Mouse (Mus musculus) kidney, embryonic 14.5 days (tissue): Measurements from ENCODE around the gene Hamp. TPM values are rescaled to one million over a fixed set of nuclear protein-coding genes. Genes with fewer than 3 reads are reported as not detected.

ENCODE experiments used
- ATAC-seq: fragments of 200-750 bp; cut with Nextera tagmentation; 2 replicates; pipeline ENCODE4 v1.8.0; 2017; ENCODE audit warnings: moderate number of reproducible peaks, mild to moderate bottlenecking, moderate TSS enrichment, moderate library complexity; ENCODE audit not compliant: low FRiP score, low TSS enrichment
- H3K27ac ChIP-seq: fragments of 300-500 bp; sonication (generic); 2 replicates; pipeline ENCODE4 v1.5.1; 2014; ENCODE audit warnings: low read depth, mild to moderate bottlenecking, low read length, moderate library complexity, mixed read lengths
- H3K27me3 ChIP-seq: fragments of 300-500 bp; sonication (generic); 2 replicates; pipeline ENCODE4 v1.6.1; 2014; ENCODE audit warnings: mild to moderate bottlenecking, low read length; ENCODE audit not compliant: control insufficient read depth, insufficient read depth
- H3K36me3 ChIP-seq: fragments of 300-500 bp; sonication (generic); 2 replicates; pipeline ENCODE4 v1.6.1; 2014; ENCODE audit warnings: low read length, mixed read lengths; ENCODE audit not compliant: control insufficient read depth, insufficient read depth
- H3K4me1 ChIP-seq: fragments of 300-500 bp; sonication (generic); 2 replicates; pipeline ENCODE4 v1.6.1; 2014; ENCODE audit warnings: low read length, mixed read lengths; ENCODE audit not compliant: control insufficient read depth, insufficient read depth
- H3K4me2 ChIP-seq: fragments of 300-500 bp; sonication (generic); replicated peaks from 2 replicates; pipeline ENCODE4 v1.6.1; 2014; ENCODE audit warnings: low read depth, mild to moderate bottlenecking, low read length
- H3K4me3 ChIP-seq: fragments of 300-500 bp; sonication (generic); 2 replicates; pipeline ENCODE4 v1.5.1; 2014; ENCODE audit warnings: mild to moderate bottlenecking, low read length
- H3K9ac ChIP-seq: fragments of 300-500 bp; sonication (generic); 2 replicates; pipeline ENCODE4 v1.6.1; 2014; ENCODE audit warnings: low read depth, mild to moderate bottlenecking, low read length, moderate library complexity
- H3K9me3 ChIP-seq: fragments of 300-500 bp; sonication (generic); 2 replicates; pipeline ENCODE4 v1.6.1; 2016; ENCODE audit warnings: low read length; ENCODE audit not compliant: control insufficient read depth
- WGBS: fragments of 180-500 bp; shearing (Covaris S2); extraction: QIAGEN DNeasy Blood & Tissue Kit; methylation state at CpG from one replicate; pipeline ENCODE4 v1.1.7; 2014; 5-methylcytosine and 5-hydroxymethylcytosine counted together
- polyA plus RNA-seq: library from polyadenylated mRNA; unstranded; fragments of >200 nt; fragmentation: Nextera tagmentation; extraction: Ambion mirVana; gene quantifications from 2 replicates; pipeline ENCODE4 v1.2.1, GENCODE M21; 2014

Gene Hamp
- polyA plus RNA-seq, 1 experiment from 2014 or later = not detected

DNA sequence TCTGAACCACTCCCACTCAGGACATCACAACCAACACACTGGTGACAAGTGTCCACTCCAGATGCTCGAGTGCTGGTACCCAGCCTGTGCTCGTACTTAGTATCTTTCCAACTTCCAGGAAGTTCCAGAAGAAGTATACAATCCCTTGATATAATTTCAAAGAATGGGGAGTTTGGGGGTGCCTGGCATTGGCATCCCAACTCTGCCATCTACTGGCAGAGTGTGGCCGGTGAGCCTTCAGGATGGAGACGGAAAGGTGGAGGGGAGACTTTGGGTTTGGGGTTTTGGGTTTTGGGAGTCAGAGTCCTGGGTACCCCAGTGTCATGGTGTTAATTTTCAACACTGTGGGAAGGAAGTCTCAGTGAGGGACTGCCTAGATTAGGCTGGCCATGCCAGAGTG is 39.8 kb downstream of the Hamp start:
- Histone ChIP-seq H3K4me1 (0 out of 2 replicates have a peak, but pooled peaks cover 7% of the 10 kb centered on the region), H3K9ac (no peak overlapping the region), H3K27me3 (no peaks in the 10 kb centered on the region), H3K4me3 (no peak overlapping the region), H3K9me3 (no peaks in the 10 kb centered on the region), H3K36me3 (no peaks in the 10 kb centered on the region), H3K4me2 (no peak overlapping the region), H3K27ac (no peak overlapping the region)
- 52% methylated on average over 4 of the region's 4 CpGs for WGBS
- ATAC-seq = no peak

DNA sequence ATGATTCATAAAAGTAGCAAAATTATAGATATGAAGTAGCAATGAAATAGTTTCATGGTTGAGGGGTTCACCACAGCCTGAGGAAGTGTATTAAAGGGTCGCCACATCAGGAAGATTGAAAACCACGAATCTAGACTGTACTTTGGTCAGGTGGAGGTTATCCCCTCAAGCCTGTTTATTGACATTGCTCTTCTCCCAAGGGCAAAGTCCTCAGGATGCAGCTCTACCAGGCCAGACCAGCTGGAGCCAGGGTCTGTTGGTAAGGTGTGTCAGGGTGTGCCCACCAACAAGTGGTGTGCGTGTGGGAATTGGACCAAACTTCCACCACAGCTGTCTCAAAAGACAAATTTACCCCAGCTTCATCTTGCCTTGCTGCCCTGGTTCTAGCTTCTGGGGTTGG is 48.6 kb downstream of the Hamp start:
- peaks cover 9% of the 10 kb centered on the region; the same call in 1 of the 2 replicates for H3K4me1 ChIP-seq
- H3K27me3 ChIP-seq = no peaks in the 10 kb centered on the region
- H3K36me3 ChIP-seq = no peaks in the 10 kb centered on the region
- no peaks in the 10 kb centered on the region for H3K9me3 ChIP-seq
- 82% methylated on average over 3 of the region's 3 CpGs for WGBS
- no peak overlapping the region for H3K4me3 ChIP-seq
- ATAC-seq = no peak
- no peak overlapping the region for H3K4me2 ChIP-seq
- H3K9ac ChIP-seq = no peak overlapping the region
- H3K27ac ChIP-seq = no peak overlapping the region

DNA sequence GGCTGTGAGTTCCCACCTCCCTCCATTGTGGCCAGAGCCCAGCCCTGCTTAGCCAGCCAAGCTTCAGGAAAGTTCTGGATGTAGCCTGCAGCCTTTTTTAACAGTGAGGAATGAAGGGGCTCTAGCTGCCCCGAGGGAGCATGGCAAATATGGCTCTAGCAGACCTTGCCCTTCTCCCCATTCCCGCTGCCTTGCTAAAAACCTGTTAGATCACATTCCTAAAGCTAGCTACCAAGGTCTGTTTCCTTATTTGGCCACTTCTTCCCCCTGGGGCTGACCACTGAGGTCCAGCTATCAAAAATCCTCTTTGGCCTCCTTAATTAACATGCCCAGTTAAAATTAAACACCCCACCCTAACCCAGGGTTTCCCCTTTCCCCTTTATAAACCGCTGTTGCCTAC is 51.3 kb downstream of the Hamp start:
- H3K4me1 ChIP-seq = peaks cover 5% of the 10 kb centered on the region; the same call in 1 of the 2 replicates
- no peak overlapping the region for H3K4me2 ChIP-seq
- H3K9ac ChIP-seq = no peak overlapping the region
- no peak for ATAC-seq
- 39% methylated on average over 3 of the region's 3 CpGs for WGBS
- H3K9me3 ChIP-seq = no peaks in the 10 kb centered on the region
- H3K4me3 ChIP-seq = no peak overlapping the region
- no peaks in the 10 kb centered on the region for H3K27me3 ChIP-seq
- H3K36me3 ChIP-seq = no peaks in the 10 kb centered on the region
- H3K27ac ChIP-seq = 0 out of 2 replicates have a peak overlapping the region, but pooled peaks have one; percentile 3

Other genes with a start within 250 kb of the Hamp start
- gene 2200002J24Rik, start 245.1 kb downstream of the Hamp start, polyA plus RNA-seq = not detected in 2 replicates
- gene Atp4a, start 231.8 kb downstream of the Hamp start, polyA plus RNA-seq = 1.2 and 1.3 TPM in 2 replicates
- 202 and 206 TPM in 2 replicates for gene Tmem147, start 214.5 kb downstream of the Hamp start, polyA plus RNA-seq
- gene Gapdhs, start 200.4 kb downstream of the Hamp start, polyA plus RNA-seq = 0.61 and 1.6 TPM in 2 replicates
- gene Sbsn, start 192.6 kb downstream of the Hamp start, polyA plus RNA-seq = 1.1 and 1.6 TPM in 2 replicates
- 0.74 and 0.95 TPM in 2 replicates for gene Dmkn, start 180.3 kb downstream of the Hamp start, polyA plus RNA-seq
- gene Krtdap, start 156.1 kb downstream of the Hamp start, polyA plus RNA-seq = not detected in 2 replicates
- 0.31 TPM in 1 of 2 replicates, not detected in the other for gene Ffar2, start 120.3 kb downstream of the Hamp start, polyA plus RNA-seq
- gene Ffar3, start 87.9 kb downstream of the Hamp start, polyA plus RNA-seq = not detected in 2 replicates
- gene Ffar1, start 82.5 kb downstream of the Hamp start, polyA plus RNA-seq = not detected in 2 replicates
- gene Cd22, start 63.7 kb downstream of the Hamp start, polyA plus RNA-seq = 0.55 TPM in 1 of 2 replicates, not detected in the other
- gene Mag, start 29.2 kb downstream of the Hamp start, polyA plus RNA-seq = 0.28 and 0.30 TPM in 2 replicates
- gene Hamp2, start 19.4 kb downstream of the Hamp start, polyA plus RNA-seq = not detected in 2 replicates
- gene Usf2, start 12.8 kb upstream of the Hamp start, polyA plus RNA-seq = 21.1 and 29.2 TPM in 2 replicates
- 48.5 and 57.1 TPM in 2 replicates for gene Lsr, start 29.4 kb upstream of the Hamp start, polyA plus RNA-seq
- gene Fam187b, start 29.8 kb upstream of the Hamp start, polyA plus RNA-seq = 5.3 TPM in 2 replicates
- 23.3 and 25.8 TPM in 2 replicates for gene Fxyd5, start 98.4 kb upstream of the Hamp start, polyA plus RNA-seq
- gene Fxyd7, start 107.4 kb upstream of the Hamp start, polyA plus RNA-seq = 8.0 and 9.5 TPM in 2 replicates
- 29.8 and 46.3 TPM in 2 replicates for gene Fxyd1, start 113.2 kb upstream of the Hamp start, polyA plus RNA-seq
- gene Lgi4, start 115.3 kb upstream of the Hamp start, polyA plus RNA-seq = 0.47 TPM in 1 of 2 replicates, not detected in the other
- 13.4 and 18.2 TPM in 2 replicates for gene Fxyd3, start 132.7 kb upstream of the Hamp start, polyA plus RNA-seq
- 26.4 and 27.5 TPM in 2 replicates for gene Hpn, start 171.3 kb upstream of the Hamp start, polyA plus RNA-seq
- gene Scn1b, start 183.0 kb upstream of the Hamp start, polyA plus RNA-seq = 1.0 and 1.6 TPM in 2 replicates
- 50.3 and 61.9 TPM in 2 replicates for gene Gramd1a, start 211.9 kb upstream of the Hamp start, polyA plus RNA-seq